Mouse (Mus musculus) kidney, adult 2 months (tissue): ENCODE results near the gene Slc9a7.

Experiments used
- CTCF ChIP-seq: fragments of 200-500 bp; conservative IDR thresholded peaks from 2 replicates; pipeline ENCODE4 v1.5.1; 2011; ENCODE audit warnings: low read depth, mild to moderate bottlenecking, control low read depth, low read length, moderate library complexity, mixed read lengths; ENCODE audit not compliant: insufficient read depth, insufficient read length
- POLR2A ChIP-seq: fragments of 200-500 bp; IDR thresholded peaks from one replicate; pipeline ENCODE4 v1.6.1; 2011; ENCODE audit warnings: low read depth, low read length, control low read depth

DNA sequence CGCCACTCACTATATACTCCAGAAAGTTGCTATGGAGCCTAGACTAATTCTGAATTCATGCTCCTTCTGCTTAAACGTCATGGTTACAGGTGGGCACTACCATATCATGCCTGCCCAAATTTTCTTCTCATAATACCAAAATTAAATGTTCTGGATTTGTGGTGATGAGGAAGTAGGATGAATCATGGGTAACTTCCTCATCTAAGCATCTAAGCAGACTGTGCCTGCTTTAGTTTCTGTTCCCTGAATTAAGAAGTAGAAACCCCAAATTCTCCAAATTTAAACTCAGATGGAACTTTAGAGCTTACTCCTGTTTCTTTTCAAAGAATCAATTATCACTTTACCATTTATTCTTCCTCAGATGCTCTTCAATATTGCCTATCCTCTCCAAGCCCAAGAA is 173.9 kb downstream of the Slc9a7 start:
- no peak for TF ChIP-seq CTCF
- no peak for TF ChIP-seq POLR2A
